Mouse (Mus musculus) right cerebral cortex, postnatal 4 days (tissue): ENCODE measurements around the gene Borcs8.

ENCODE experiments used
- DNase-seq: peaks from one replicate; pipeline ENCODE4 v3.0.0-alpha.2; 2022

Gene Borcs8

DNA sequence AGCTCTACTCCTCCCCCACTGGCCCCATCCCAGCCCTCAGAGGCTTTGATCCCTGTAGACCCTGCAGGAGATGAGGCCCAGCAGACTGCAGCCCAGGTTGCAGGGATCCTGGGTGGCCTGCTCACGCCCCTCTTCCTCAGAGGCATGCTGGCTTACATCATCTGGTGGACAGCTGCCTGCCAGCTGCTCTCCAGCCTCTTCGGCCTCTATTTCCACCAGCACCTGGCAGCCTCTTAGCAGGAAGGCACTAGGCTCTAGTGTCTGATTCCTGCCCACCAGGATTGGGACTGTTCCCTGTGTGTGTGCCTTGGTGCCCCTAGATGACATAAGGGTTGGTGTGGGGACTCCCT lies 42.6 kb downstream of the Borcs8 start:
- DNase-seq = no peak

DNA sequence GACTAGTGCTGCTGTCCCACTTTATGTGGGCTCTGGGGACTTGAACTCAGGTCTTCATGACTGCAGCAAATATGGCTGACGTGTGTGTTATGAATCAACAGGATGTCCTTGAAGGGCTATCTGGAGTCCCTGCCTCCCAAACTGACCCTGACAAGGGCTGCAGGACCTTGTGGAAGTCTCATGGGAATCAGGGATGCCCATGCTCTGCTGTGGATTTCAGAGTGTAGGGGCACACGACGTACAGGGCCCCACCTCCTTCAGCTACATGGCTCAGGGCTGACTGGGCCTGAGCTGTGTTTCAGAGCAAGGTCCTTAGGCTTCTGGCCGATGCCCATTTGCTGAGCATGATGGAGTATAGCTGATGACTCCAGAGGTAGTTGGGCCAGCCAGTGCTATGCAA lies 43.9 kb downstream of the Borcs8 start:
- no peak for DNase-seq

DNA sequence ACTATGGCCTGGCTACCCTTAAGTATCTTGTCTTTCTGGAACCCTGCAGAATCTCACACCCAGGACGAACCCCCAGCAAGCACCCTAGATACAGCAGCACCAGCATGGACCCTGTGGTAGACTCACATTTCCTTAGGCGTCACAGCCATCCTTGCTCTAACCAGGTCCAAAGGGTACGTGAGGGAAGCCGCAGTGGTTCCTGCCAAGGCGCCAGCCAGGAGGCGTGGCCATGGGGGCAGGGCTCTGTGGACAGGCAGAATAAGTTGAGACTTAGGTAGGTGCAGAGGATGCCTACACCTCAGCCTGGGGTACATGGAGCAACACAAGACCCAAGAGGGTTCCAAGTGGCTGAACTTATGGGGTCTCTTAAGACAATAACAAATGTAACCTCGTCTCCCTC lies 49.4 kb downstream of the Borcs8 start:
- no peak for DNase-seq

DNA sequence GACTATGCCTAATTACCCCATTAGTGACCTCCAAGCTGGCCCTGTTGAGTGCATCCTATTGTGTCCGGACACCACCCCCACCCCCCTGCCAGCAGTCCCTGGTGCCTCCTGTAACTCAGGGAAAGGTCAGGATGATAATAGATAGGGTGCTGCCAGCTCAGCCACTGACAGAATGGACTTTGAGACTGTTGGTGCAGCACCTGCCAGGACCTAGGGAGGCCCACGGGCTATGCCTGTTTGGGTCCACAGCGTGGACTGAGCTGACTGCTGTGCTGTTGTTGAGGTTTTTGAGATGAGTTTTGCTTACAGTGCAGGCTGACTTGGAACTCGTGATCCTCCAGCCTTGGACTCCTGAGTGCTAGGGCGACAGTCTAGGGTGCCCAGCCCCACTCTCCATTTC lies 53.9 kb downstream of the Borcs8 start:
- no peak for DNase-seq

DNA sequence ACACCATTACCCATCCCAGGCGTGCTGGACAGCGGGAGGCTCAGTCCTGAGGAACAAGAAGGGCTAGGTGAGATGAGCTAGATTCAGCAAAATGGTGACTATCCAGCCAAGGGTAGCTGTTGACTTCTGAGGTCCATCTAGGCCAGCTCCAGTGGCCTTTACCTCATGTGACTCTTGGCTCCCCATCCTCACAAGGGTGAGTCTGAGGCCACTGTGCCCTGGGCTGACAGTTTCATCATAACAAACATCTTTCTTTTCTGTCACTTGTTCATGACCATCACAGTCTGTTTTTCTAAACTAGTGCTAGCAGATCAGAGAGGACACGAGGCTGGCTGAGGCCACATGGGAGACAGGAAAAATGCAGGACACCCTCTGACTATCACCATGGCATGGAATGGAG lies 54.9 kb downstream of the Borcs8 start:
- DNase-seq = no peak

DNA sequence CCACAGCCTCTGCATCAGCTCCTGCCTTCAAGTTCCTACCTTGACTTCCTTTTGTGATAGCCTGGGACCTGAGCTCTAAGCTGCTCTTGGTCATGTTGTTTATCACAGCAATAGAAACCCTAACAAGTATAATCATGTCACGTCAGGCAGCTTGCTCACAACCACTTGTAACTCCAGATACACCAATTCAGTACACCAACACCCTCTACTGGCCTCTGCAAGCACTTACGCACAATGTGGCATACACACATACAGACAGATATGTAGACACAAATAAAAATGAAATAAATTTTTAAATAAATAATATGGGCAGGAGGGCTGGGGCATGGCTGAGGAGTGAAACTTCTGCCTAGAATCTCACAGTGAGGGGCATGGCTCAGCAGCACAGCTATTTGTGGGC lies 56.5 kb downstream of the Borcs8 start:
- DNase-seq = no peak
